In the genomic region with DNA sequence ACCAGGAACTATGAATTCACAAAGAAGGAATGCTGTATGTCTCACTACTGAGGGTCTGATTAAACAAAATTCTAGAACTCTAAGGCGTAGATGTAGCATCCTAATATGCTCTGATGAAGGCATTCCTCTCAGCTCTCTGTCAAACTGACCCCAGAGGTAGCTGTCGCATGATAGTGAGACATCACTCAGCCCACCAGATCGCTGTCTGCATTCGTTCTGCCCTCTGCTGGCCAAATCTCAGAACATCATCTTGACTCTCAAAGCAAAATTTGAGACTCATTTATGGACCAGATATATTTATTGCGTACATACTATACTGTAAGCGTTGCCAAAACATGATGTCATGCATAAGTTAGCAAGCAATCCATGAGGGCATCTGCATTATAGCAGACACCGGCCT, we compare ENCODE assay signal across 7 mouse cellular contexts. TPM values are rescaled to one million over a fixed set of nuclear protein-coding genes. Genes with fewer than 3 reads are reported as not detected.
DNase-seq lines count a peak whose midpoint lies in the region; ATAC-seq and TF ChIP-seq lines count a peak whose summit lies in the region.

No protein-coding gene starts in this region.

- ATAC-seq in kidney, postnatal 0 days (replicated peaks; ENCODE audit: low FRiP score, low read depth): no peak
- ATAC-seq in kidney, embryonic 16.5 days (ENCODE audit: low FRiP score, low TSS enrichment): no peak
- no peak for ATAC-seq in neural tube, embryonic 11.5 days (ENCODE audit: insufficient read depth, low FRiP score, low TSS enrichment)

- TF ChIP-seq CTCF in kidney, postnatal 0 days (IDR thresholded peaks at IDR 0.05; ENCODE audit: low read depth): peak; percentile 86

- 26% methylated on average over 7 of the region's 7 CpGs for WGBS in kidney, postnatal 0 days
- 18% methylated on average over 7 of the region's 7 CpGs for WGBS in kidney, embryonic 16.5 days
- 31% methylated on average over 7 of the region's 7 CpGs for WGBS in neural tube, embryonic 11.5 days

- no peaks in the 10 kb centered on the region for H3K36me3 ChIP-seq in kidney, postnatal 0 days (ENCODE audit: insufficient read depth, low read length)
- H3K36me3 ChIP-seq in kidney, embryonic 16.5 days (ENCODE audit: insufficient read depth, low read length): no peaks in the 10 kb centered on the region
- H3K36me3 ChIP-seq in neural tube, embryonic 11.5 days (ENCODE audit: control insufficient read depth, insufficient read depth, low read length): no peaks in the 10 kb centered on the region

- intact Hi-C loops in heart, postnatal 14 days (cut with DNase I): loop anchor here (2.0 to 5.0 kb wide), 2 partner anchors 65 to 195 kb away; no protein-coding TSS in a partner anchor
- intact Hi-C loops in left cerebral cortex, postnatal 4 days (cut with DNase I): loop anchor here (10.0 kb wide), 1 partner anchor 63 kb away; a partner anchor contains a TSS

- no peak overlapping the region for H3K27ac ChIP-seq in kidney, postnatal 0 days
- H3K27ac ChIP-seq in kidney, embryonic 16.5 days (ENCODE audit: low read length): no peak overlapping the region
- H3K27ac ChIP-seq in neural tube, embryonic 11.5 days (ENCODE audit: low read depth, low read length): no peak overlapping the region

- no peaks in the 10 kb centered on the region for H3K27me3 ChIP-seq in kidney, postnatal 0 days (ENCODE audit: insufficient read depth, low read length)
- H3K27me3 ChIP-seq in kidney, embryonic 16.5 days (ENCODE audit: insufficient read depth, low read length): no peaks in the 10 kb centered on the region
- H3K27me3 ChIP-seq in neural tube, embryonic 11.5 days (ENCODE audit: control insufficient read depth, insufficient read depth, low read length): no peaks in the 10 kb centered on the region

- H3K9ac ChIP-seq in kidney, postnatal 0 days (ENCODE audit: low read depth, low read length): no peak overlapping the region
- no peak overlapping the region for H3K9ac ChIP-seq in kidney, embryonic 16.5 days (replicated peaks; ENCODE audit: low read length)
- H3K9ac ChIP-seq in neural tube, embryonic 11.5 days (ENCODE audit: low read length): no peak overlapping the region

- H3K4me1 ChIP-seq in kidney, postnatal 0 days (replicated peaks; ENCODE audit: insufficient read depth, low read length): no peaks in the 10 kb centered on the region
- H3K4me1 ChIP-seq in kidney, embryonic 16.5 days (ENCODE audit: insufficient read depth, low read length): no peaks in the 10 kb centered on the region
- no peaks in the 10 kb centered on the region for H3K4me1 ChIP-seq in neural tube, embryonic 11.5 days (ENCODE audit: control insufficient read depth, insufficient read depth, low read length)

- no peak overlapping the region for H3K4me2 ChIP-seq in kidney, postnatal 0 days (ENCODE audit: low read length)
- no peak overlapping the region for H3K4me2 ChIP-seq in kidney, embryonic 16.5 days (replicated peaks; ENCODE audit: low read depth, low read length)
- no peak overlapping the region for H3K4me2 ChIP-seq in neural tube, embryonic 11.5 days (ENCODE audit: low read depth)

- DNase-seq in kidney, postnatal 0 days (ENCODE audit: low spot score): peak; percentile 62
- peak; percentile 24 for DNase-seq in MEL-GATA-1-ER (ENCODE audit: extremely low read depth, low read depth)
- peak; percentile 38 for DNase-seq in c-Kit-positive CD71-positive TER-119-negative erythroid progenitor cells, embryonic 14.5 days (ENCODE audit: low read depth)
- DNase-seq in heart, postnatal 14 days: peak; percentile 50 to 69
- DNase-seq in left cerebral cortex, postnatal 4 days: peak; percentile 53
- peak; percentile 52 for DNase-seq in neural tube, embryonic 11.5 days (ENCODE audit: low spot score)

- no peak overlapping the region for H3K4me3 ChIP-seq in kidney, postnatal 0 days (replicated peaks; ENCODE audit: low read depth, low read length)
- no peak overlapping the region for H3K4me3 ChIP-seq in kidney, embryonic 16.5 days (ENCODE audit: low read length)
- H3K4me3 ChIP-seq in neural tube, embryonic 11.5 days (ENCODE audit: low read depth, low read length): no peak overlapping the region

- H3K9me3 ChIP-seq in kidney, postnatal 0 days (replicated peaks; ENCODE audit: low read length): no peaks in the 10 kb centered on the region
- no peaks in the 10 kb centered on the region for H3K9me3 ChIP-seq in kidney, embryonic 16.5 days (ENCODE audit: low read length)
- H3K9me3 ChIP-seq in neural tube, embryonic 11.5 days (ENCODE audit: control insufficient read depth, low read length): no peaks in the 10 kb centered on the region

RNA-seq across cellular contexts. Expression of a gene that starts 11.3 kb away (rescaled TPM):
- 2.3 and 2.6 TPM in 2 replicates for polyA plus RNA-seq in kidney, postnatal 0 days (2015; fragmentation: Nextera tagmentation; extraction: Ambion mirVana)
- 3.0 and 4.2 TPM in 2 replicates for polyA plus RNA-seq in kidney, embryonic 16.5 days (2015; fragmentation: Nextera tagmentation; extraction: Ambion mirVana)
- under 1 TPM; 0.55 to 0.78 TPM for total RNA-seq in heart, postnatal 14 days (2021)
- not detected for total RNA-seq in left cerebral cortex, postnatal 4 days (2021)
- 2.4 and 3.8 TPM in 2 replicates for polyA plus RNA-seq in neural tube, embryonic 11.5 days (2014; fragmentation: Nextera tagmentation; extraction: Ambion mirVana)

RNA-seq across cellular contexts. Expression of a gene that starts 28.5 kb away (rescaled TPM):
- 19.7 and 20.1 TPM in 2 replicates for polyA plus RNA-seq in kidney, postnatal 0 days (2015; fragmentation: Nextera tagmentation; extraction: Ambion mirVana)
- polyA plus RNA-seq in kidney, embryonic 16.5 days (2015; fragmentation: Nextera tagmentation; extraction: Ambion mirVana): 19.6 and 21.7 TPM in 2 replicates
- total RNA-seq in heart, postnatal 14 days (2021): 1 to 10 TPM; 3.4 to 3.9 TPM
- total RNA-seq in left cerebral cortex, postnatal 4 days (2021): 1 to 10 TPM; 6.8 to 7.6 TPM
- polyA plus RNA-seq in neural tube, embryonic 11.5 days (2014; fragmentation: Nextera tagmentation; extraction: Ambion mirVana): 22.9 and 24.2 TPM in 2 replicates

RNA-seq across cellular contexts. Expression of a gene that starts 39.6 kb away (rescaled TPM):
- polyA plus RNA-seq in kidney, postnatal 0 days (2015; fragmentation: Nextera tagmentation; extraction: Ambion mirVana): 2.4 and 2.5 TPM in 2 replicates
- polyA plus RNA-seq in kidney, embryonic 16.5 days (2015; fragmentation: Nextera tagmentation; extraction: Ambion mirVana): 3.4 and 4.0 TPM in 2 replicates
- 1 to 10 TPM; 8.1 TPM for total RNA-seq in heart, postnatal 14 days (2021)
- 100 to 1,000 TPM; 266 to 271 TPM for total RNA-seq in left cerebral cortex, postnatal 4 days (2021)
- polyA plus RNA-seq in neural tube, embryonic 11.5 days (2014; fragmentation: Nextera tagmentation; extraction: Ambion mirVana): 8.9 and 10.4 TPM in 2 replicates
